Mouse (Mus musculus): ENCODE data around the gene Map2k5. TPM values are rescaled to one million over a fixed set of nuclear protein-coding genes. Genes with fewer than 3 reads are reported as not detected.

The Map2k5 gene
- total RNA-seq, 2 experiments from 2014 or later = 31.6 to 34.0 TPM

DNA sequence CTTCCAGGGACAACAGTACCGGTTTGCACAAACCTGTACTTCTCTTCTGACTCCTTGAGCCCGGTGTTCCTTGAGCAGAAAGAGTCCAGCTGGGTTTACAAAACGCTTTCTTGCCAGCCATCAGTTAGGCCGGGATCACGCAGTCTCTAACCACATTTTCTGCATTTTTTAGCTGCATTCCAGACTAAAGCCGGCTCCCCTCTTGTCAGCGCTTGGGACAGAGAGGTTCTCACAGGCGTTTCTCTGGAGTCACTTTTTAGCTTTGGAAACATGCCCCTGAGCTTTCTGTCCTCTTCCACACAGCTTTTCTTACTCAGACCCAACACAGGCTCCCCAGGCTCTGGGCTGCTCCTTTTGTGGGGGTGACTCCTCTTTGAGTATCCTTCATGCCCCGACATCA, 230.4 kb downstream of the Map2k5 start:
- DNase-seq (ENCODE audit: low spot score in 2 of 2) = no peak

- DNase-seq (ENCODE audit: low spot score in 2 of 2) = no peak
These were observed 230.8 kb downstream of the Map2k5 start for GRCm38 (mm10) chr9:63146856-63147274.

- DNase-seq (ENCODE audit: low spot score in 2 of 2) = no peak
These were observed 231.4 kb downstream of the Map2k5 start for GRCm38 (mm10) chr9:63146126-63146855.

GRCm38 (mm10) chr9:63145249-63146125, 232.2 kb downstream of the Map2k5 start:
- no peak for DNase-seq (ENCODE audit: low spot score in 2 of 2)

GRCm38 (mm10) chr9:63144502-63145248, 233.0 kb downstream of the Map2k5 start:
- DNase-seq (ENCODE audit: low spot score in 2 of 2) = no peak

- no peak for DNase-seq (ENCODE audit: low spot score in 2 of 2)
These were observed 233.8 kb downstream of the Map2k5 start for GRCm38 (mm10) chr9:63143641-63144501.

- DNase-seq (ENCODE audit: low spot score in 2 of 2) = no peak
These were observed 234.5 kb downstream of the Map2k5 start for GRCm38 (mm10) chr9:63143227-63143626.

- no peak for DNase-seq (ENCODE audit: low spot score in 2 of 2)
These were observed 235.2 kb downstream of the Map2k5 start for GRCm38 (mm10) chr9:63142335-63143036.

GRCm38 (mm10) chr9:63141641-63142334, 235.9 kb downstream of the Map2k5 start:
- DNase-seq (ENCODE audit: low spot score in 2 of 2) = no peak

- no peak for DNase-seq (ENCODE audit: low spot score in 2 of 2)
These were observed 237.5 kb downstream of the Map2k5 start for GRCm38 (mm10) chr9:63140211-63140610.

- no peak for DNase-seq (ENCODE audit: low spot score in 2 of 2)
These were observed 238.0 kb downstream of the Map2k5 start for GRCm38 (mm10) chr9:63139661-63140060.

DNA sequence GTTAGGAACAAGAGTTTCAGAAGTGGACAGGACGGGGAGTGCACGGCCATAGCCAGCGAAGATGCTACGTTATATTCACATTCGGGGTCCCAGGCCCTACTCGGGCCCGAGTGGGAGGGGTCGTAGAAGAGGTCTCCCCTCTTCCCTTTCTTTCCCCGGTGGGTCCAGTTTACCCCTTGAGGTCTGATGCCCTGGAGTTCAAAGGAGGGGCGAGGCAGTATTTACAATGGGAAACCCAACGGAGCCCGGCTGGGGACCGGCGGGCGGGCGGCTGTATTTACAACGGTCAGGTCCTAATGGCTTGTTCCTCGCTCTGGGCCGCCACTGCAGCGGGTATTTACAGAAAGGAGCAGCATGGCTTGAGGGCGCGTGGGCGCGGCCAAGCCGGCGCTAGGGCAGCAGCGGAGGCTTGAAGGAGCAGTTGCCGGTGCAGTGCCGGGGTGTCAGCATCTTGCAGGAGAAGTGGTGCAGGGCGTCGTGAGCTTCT, 239.2 kb downstream of the Map2k5 start:
- DNase-seq (ENCODE audit: low spot score in 2 of 2) = no peak

DNA sequence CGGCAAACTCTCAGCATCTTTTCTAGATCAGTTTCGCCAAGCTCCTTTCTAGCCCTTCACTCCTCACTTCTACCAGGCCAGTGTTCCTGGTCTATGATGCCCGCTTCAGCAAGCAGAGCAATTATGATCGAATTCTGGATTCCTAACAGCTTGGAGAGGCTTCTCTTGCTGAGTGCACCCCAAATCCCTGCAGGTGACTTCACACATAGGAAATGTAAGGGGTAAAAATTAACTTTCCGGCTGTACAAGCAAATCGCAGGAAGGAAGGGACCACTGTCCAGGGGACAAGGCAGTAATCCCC, 240.1 kb downstream of the Map2k5 start:
- no peak for DNase-seq (ENCODE audit: low spot score in 2 of 2)

GRCm38 (mm10) chr9:63136756-63137614, 240.7 kb downstream of the Map2k5 start:
- no peak for DNase-seq (ENCODE audit: low spot score in 2 of 2)

DNA sequence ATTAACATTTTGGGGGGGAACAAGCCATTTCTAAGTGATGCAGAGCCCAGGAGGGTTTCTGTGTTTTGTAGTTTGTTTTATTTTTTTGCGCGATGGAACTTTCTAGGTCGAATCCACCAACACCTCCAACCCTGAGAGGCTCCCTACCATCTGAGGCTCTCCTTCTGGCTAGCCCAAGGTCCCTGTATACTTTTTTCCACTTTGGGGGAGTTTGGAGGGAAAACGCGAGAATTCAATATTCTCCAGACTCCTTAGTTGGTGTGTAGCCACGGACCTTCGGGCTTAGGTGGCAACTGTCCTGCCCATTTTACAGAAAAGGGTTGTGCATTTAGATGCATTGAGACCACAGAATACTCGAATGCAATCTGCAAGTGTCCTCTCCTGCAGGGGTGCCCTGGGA, 241.5 kb downstream of the Map2k5 start:
- no peak for DNase-seq (ENCODE audit: low spot score in 2 of 2)

DNA sequence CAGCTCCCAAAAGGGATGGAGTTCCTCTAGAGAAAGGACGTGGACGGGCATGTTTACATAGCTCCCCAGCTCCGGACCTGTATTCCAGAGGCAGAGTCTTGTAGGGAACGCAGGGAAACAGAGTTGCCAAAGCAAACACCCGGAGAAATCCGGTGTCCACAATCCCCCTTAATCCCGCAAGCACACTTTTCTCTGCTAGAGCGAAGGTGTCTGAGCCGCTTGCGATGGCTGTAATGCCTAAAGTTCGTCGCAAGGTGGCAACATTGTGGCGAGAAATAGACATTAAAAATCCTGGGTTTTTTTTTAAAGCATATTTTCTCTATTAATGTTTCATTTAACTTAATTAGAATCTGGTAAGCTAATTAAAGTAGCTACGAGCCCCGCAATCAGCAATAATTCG, 241.9 kb downstream of the Map2k5 start:
- peak; percentile 56 to 72 for DNase-seq (ENCODE audit: low spot score in 2 of 2)

- DNase-seq (ENCODE audit: low spot score in 2 of 2) = no peak
These were observed 242.3 kb downstream of the Map2k5 start for GRCm38 (mm10) chr9:63135356-63135755.

- DNase-seq (ENCODE audit: low spot score in 2 of 2) = no peak
These were observed 244.0 kb downstream of the Map2k5 start for GRCm38 (mm10) chr9:63133659-63134058.
